Mouse (Mus musculus) spleen, adult 2 months (tissue): ENCODE results near the gene Cdc42. TPM values are rescaled to one million over a fixed set of nuclear protein-coding genes. Genes with fewer than 3 reads are reported as not detected.
A peak's percentile ranks its signal among the peaks of the same experiment; 100 is the strongest.

Experiments used
- DNase-seq, 2 experiments: peaks; one replicate each; pipeline versions ENCODE4 v3.0.0 to v3.0.0-alpha.2; 2012 to 2021; ENCODE audit warnings: low spot score in 2 of 2, low read depth in 1 of 2
- H3K27ac ChIP-seq: fragments of 200-500 bp; 2 replicates; pipeline ENCODE4 v1.5.1; 2012; ENCODE audit warnings: low read length, inconsistent platforms; ENCODE audit not compliant: insufficient read depth
- H3K27me3 ChIP-seq: fragments of 200-500 bp; 2 replicates; pipeline ENCODE4 v1.6.1; 2012; ENCODE audit warnings: mild to moderate bottlenecking, moderate library complexity, low read length, inconsistent platforms; ENCODE audit not compliant: control insufficient read depth, insufficient read depth
- H3K36me3 ChIP-seq: fragments of 200-500 bp; 2 replicates; pipeline ENCODE4 v1.6.1; 2012; ENCODE audit warnings: mild to moderate bottlenecking, low read length, inconsistent platforms; ENCODE audit not compliant: control insufficient read depth, insufficient read depth
- H3K4me1 ChIP-seq: fragments of 200-500 bp; 2 replicates; pipeline ENCODE4 v1.6.1; 2011; ENCODE audit warnings: inconsistent platforms; ENCODE audit not compliant: control insufficient read depth, insufficient read depth, insufficient read length
- H3K4me3 ChIP-seq: fragments of 200-500 bp; 2 replicates; pipeline ENCODE4 v1.5.1; 2011; ENCODE audit warnings: mild to moderate bottlenecking, inconsistent platforms; ENCODE audit not compliant: insufficient read depth, insufficient read length; ENCODE audit errors: extremely low read depth
- CTCF ChIP-seq: fragments of 200-500 bp; IDR thresholded peaks from 2 replicates; pipeline ENCODE4 v1.5.1; 2011; ENCODE audit warnings: mild to moderate bottlenecking, inconsistent platforms; ENCODE audit not compliant: insufficient read depth, insufficient read length, insufficient replicate concordance; ENCODE audit errors: extremely low read depth
- POLR2A ChIP-seq: fragments of 200-500 bp; IDR thresholded peaks from 2 replicates; pipeline ENCODE4 v1.6.1; 2011; ENCODE audit warnings: low read depth, low read length, inconsistent platforms
- WGBS: fragments of 180-500 bp; shearing (Covaris S2); methylation state at CpG from one replicate; pipeline ENCODE4 v1.1.7; 2018; 5-methylcytosine and 5-hydroxymethylcytosine counted together
- polyA plus RNA-seq: library from polyadenylated mRNA; depleted of rRNA; stranded (reverse); fragments of >200 nt; gene quantifications from 2 replicates; pipeline ENCODE4 v1.2.3, GENCODE M21; 2012

Gene Cdc42
- polyA plus RNA-seq, 1 experiment = 55.5 TPM

GRCm38 (mm10) chr4:137315061-137315460 lies 42.5 kb downstream of the Cdc42 start:
- Histone ChIP-seq H3K36me3 (peaks cover 17% of the 10 kb centered on the region), H3K4me3 (no peak overlapping the region)
- WGBS = 96% methylated on average over 2 of the region's 2 CpGs

GRCm38 (mm10) chr4:137314561-137314960 lies 43.0 kb downstream of the Cdc42 start:
- H3K36me3 ChIP-seq = peaks cover 15% of the 10 kb centered on the region
- WGBS = 94% methylated on average over 6 of the region's 6 CpGs
- no peak for DNase-seq
- no peaks in the 10 kb centered on the region for H3K4me1 ChIP-seq
- no peak overlapping the region for H3K4me3 ChIP-seq
- H3K27ac ChIP-seq = no peak overlapping the region
- no peaks in the 10 kb centered on the region for H3K27me3 ChIP-seq
- no peak for TF ChIP-seq POLR2A
- TF ChIP-seq CTCF = no peak

More at GRCm38 (mm10) chr4:137315061-137315460, 42.5 kb downstream of the Cdc42 start:
- Histone ChIP-seq H3K27ac (no peak overlapping the region), H3K27me3 (no peaks in the 10 kb centered on the region), H3K4me1 (no peaks in the 10 kb centered on the region)
- DNase-seq = no peak
- TF ChIP-seq POLR2A (no peak), CTCF (no peak)

GRCm38 (mm10) chr4:137313511-137313910 lies 44.0 kb downstream of the Cdc42 start:
- no peak overlapping the region for H3K27ac ChIP-seq
- no peaks in the 10 kb centered on the region for H3K4me1 ChIP-seq
- peaks cover 9% of the 10 kb centered on the region for H3K36me3 ChIP-seq
- H3K27me3 ChIP-seq = no peaks in the 10 kb centered on the region
- DNase-seq = peak in 1 of 2 experiments; percentile 23
- no peak overlapping the region for H3K4me3 ChIP-seq
- TF ChIP-seq CTCF (no peak), POLR2A (no peak)
- 3% methylated on average over 2 of the region's 2 CpGs for WGBS

DNA sequence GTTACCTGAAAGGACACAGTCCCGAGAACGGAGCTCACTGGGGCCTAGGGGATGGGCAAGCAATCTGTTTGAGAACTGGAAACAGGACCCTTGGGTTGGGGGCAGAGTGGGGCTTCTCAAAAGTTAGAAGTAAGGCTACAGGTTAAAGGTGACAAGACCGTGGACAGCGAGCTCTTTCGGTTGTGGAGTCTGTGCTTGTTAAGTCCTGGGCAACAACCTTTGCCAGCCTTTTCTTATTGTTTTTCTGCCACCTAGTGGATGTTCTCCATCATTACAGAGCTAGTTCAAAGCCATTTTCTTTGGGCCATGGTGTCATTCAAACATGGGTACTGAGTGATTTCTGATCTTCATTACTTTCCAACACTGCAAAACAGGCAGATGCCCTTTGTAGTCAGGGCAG lies 49.1 kb downstream of the Cdc42 start:
- DNase-seq = peak in 1 of 2 experiments; percentile 15
- Histone ChIP-seq H3K27me3 (no peaks in the 10 kb centered on the region), H3K27ac (no peak overlapping the region), H3K4me3 (no peak overlapping the region), H3K4me1 (no peaks in the 10 kb centered on the region), H3K36me3 (peaks cover 8% of the 10 kb centered on the region)
- no peak for TF ChIP-seq CTCF
- no peak for TF ChIP-seq POLR2A
- WGBS = 48% methylated on average over 5 of the region's 5 CpGs

GRCm38 (mm10) chr4:137306991-137307706 lies 50.4 kb downstream of the Cdc42 start:
- no peak for DNase-seq

DNA sequence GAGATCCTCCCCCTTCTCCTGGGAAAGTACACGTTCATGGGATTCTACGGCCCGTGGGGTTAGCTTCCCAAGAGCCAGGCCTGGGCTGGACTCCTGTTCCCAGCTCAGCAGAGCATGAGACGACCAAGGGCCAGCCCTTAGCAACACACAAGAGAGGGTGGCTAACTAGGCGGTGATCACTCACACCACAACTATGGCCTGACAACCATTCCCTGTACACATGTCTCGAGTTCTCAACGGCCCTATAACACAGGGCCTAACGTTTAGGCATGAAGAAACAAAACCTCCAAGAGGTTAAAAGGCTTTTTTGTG lies 51.0 kb downstream of the Cdc42 start:
- DNase-seq = no peak
- Histone ChIP-seq H3K36me3 (peaks cover 8% of the 10 kb centered on the region), H3K4me1 (no peaks in the 10 kb centered on the region), H3K4me3 (no peak overlapping the region), H3K27me3 (no peaks in the 10 kb centered on the region), H3K27ac (no peak overlapping the region)
- TF ChIP-seq POLR2A (no peak), CTCF (no peak)
- WGBS = 86% methylated on average over 8 of the region's 8 CpGs

More at GRCm38 (mm10) chr4:137306991-137307706, 50.4 kb downstream of the Cdc42 start:
- Histone ChIP-seq H3K27me3 (no peaks in the 10 kb centered on the region), H3K27ac (no peak overlapping the region), H3K36me3 (peaks cover 8% of the 10 kb centered on the region), H3K4me1 (no peaks in the 10 kb centered on the region), H3K4me3 (no peak overlapping the region)
- 92% methylated on average over 19 of the region's 19 CpGs for WGBS
- no peak for TF ChIP-seq CTCF
- no peak for TF ChIP-seq POLR2A

DNA sequence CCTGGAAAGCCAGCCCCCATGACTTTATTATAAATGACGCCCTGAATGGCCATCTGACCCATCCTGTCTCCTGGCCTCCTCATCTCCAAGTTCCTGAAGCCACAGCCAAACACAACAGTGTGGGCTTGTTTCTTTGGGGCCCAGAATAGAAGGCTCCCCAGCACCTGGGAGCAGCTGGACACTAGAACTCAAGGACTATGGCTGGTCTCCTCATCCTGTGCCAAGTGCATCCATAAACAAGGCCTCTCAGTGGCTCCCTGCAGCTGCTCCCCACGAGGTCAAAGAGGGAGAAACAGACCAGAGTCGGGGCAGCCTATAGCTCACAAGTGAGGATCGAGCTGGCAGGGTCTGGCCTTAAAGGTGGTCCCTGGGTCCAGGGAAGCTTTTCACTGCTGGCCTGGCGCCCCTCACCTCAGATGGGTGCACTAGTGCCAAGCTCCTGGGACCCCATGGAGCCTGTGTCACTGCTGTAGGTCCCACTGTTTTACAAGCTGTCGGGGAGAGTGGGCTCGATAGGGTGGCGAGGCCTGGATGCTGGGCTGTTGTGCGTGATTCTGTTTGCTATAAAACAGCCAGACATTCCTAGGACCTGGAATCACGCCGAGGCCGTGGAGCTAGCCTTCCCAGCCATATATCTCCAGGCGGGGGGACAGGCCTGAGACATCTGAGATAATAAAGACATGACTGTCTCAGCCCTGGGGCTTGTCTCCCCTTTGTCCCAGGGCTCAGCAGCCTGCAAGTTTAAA lies 51.5 kb downstream of the Cdc42 start:
- TF ChIP-seq POLR2A (no peak), CTCF (no peak)
- DNase-seq = no peak
- no peaks in the 10 kb centered on the region for H3K27me3 ChIP-seq
- H3K36me3 ChIP-seq = peaks cover 8% of the 10 kb centered on the region
- H3K27ac ChIP-seq = no peak overlapping the region
- WGBS = 88% methylated on average over 13 of the region's 13 CpGs
- no peak overlapping the region for H3K4me3 ChIP-seq
- no peaks in the 10 kb centered on the region for H3K4me1 ChIP-seq
